ENCODE assay signal across 9 mouse cellular contexts in the genomic region with DNA sequence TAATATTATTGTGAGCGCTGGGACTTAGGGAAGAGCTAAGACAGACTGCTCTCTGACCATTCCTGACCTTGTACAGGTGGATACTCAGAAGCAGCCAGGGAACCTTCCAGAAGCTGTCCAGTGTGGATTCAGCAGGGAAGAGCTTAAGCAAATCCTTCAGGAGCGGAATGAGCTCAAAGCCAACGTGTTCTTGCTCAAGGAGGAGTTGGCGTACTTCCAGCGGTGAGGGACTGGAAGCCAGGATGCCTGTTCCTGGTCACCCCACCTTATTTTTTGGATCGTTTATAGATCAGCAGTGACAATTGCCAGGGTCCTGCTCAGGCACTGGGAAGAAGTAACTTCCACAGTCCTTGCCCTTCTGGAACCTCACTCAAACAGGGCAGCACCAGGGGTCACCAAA. TPM values are rescaled to one million over a fixed set of nuclear protein-coding genes. Genes with fewer than 3 reads are reported as not detected.
DNase-seq lines count a peak whose midpoint lies in the region; ATAC-seq and TF ChIP-seq lines count a peak whose summit lies in the region.
"Had no signal": no experiment of that assay in that cellular context is flagged by ENCODE, and none has a peak within 500 bp of the region (broad histone marks: within the 10 kb centered on the region; RNA-seq: fewer than 3 reads in every experiment).

No protein-coding gene starts in this region.

- no peak overlapping the region for H3K4me2 ChIP-seq in forebrain, embryonic 11.5 days (ENCODE audit: low read depth, low read length, severe bottlenecking)

- no peak for TF ChIP-seq CTCF in brain, embryonic 14.5 days (IDR thresholded peaks at IDR 0.05; ENCODE audit: borderline replicate concordance, extremely low read depth, insufficient read depth, insufficient read length)
- TF ChIP-seq CTCF in lung, adult 2 months (IDR thresholded peaks at IDR 0.05; ENCODE audit: insufficient read depth, low read length) = no peak

- H3K27ac ChIP-seq in forebrain, embryonic 11.5 days (ENCODE audit: low read depth, low read length) = no peak overlapping the region
- H3K27ac ChIP-seq: embryonic facial prominence, embryonic 12.5 days had no signal

- peaks cover 9% of the 10 kb centered on the region for H3K36me3 ChIP-seq in forebrain, embryonic 11.5 days (ENCODE audit: control insufficient read depth, insufficient read depth, low read length)

- peaks cover 8% of the 10 kb centered on the region for H3K4me1 ChIP-seq in lung, adult 2 months (ENCODE audit: control insufficient read depth, insufficient read depth, low read length)
- peaks cover 6% of the 10 kb centered on the region; the same call in 1 of the 2 replicates for H3K4me1 ChIP-seq in forebrain, embryonic 11.5 days (replicated peaks; ENCODE audit: control insufficient read depth, insufficient read depth, low read length)

- no peak overlapping the region for H3K9ac ChIP-seq in forebrain, embryonic 11.5 days (ENCODE audit: low read length)

- ATAC-seq in granulocyte monocyte progenitor cell, adult 5-6 weeks (replicated peaks; ENCODE audit: poor library complexity, severe bottlenecking) = no peak
- ATAC-seq in forebrain, embryonic 11.5 days (replicated peaks; ENCODE audit: low FRiP score) = no peak

- 56% methylated on average over 6 of the region's 6 CpGs for WGBS in lung, adult 2 months
- WGBS in forebrain, embryonic 11.5 days = 90% methylated on average over 6 of the region's 6 CpGs

- H3K4me3 ChIP-seq in lung, adult 2 months (replicated peaks; ENCODE audit: extremely low read depth, low read depth, low read length) = no peak overlapping the region
- H3K4me3 ChIP-seq in forebrain, embryonic 11.5 days (ENCODE audit: low read depth, low read length) = no peak overlapping the region

- peak; percentile 36 to 43 for DNase-seq in layer of hippocampus, postnatal 10 days (ENCODE audit: low spot score in 2 of 2)
- DNase-seq in layer of hippocampus, postnatal 25 days (ENCODE audit: extremely low spot score in 1 of 2, low spot score in 1 of 2) = no peak
- peak; percentile 17 for DNase-seq in brain, embryonic 14.5 days (ENCODE audit: low read depth)
- peak; percentile 68 for DNase-seq in gastrocnemius, postnatal 10 days
- peak; percentile 66 for DNase-seq in lung, adult 2 months
- no peak for DNase-seq in forebrain, embryonic 11.5 days (ENCODE audit: low spot score)
- no peak for DNase-seq in c-Kit-positive CD71-positive TER-119-positive erythroid progenitor cells, embryonic 14.5 days (ENCODE audit: low spot score)

- no peaks in the 10 kb centered on the region for H3K9me3 ChIP-seq in forebrain, embryonic 11.5 days (ENCODE audit: control insufficient read depth, low read length)
- H3K9me3 ChIP-seq: embryonic facial prominence, embryonic 12.5 days had no signal

- no peak for TF ChIP-seq POLR2A in brain, embryonic 14.5 days (IDR thresholded peaks at IDR 0.05; ENCODE audit: borderline replicate concordance, extremely low read depth, insufficient read depth, insufficient read length, poor library complexity, severe bottlenecking)
- no peak for TF ChIP-seq POLR2A in lung, adult 2 months (IDR thresholded peaks at IDR 0.05; ENCODE audit: borderline replicate concordance, extremely low read depth, low read depth, low read length)

- H3K27me3 ChIP-seq in forebrain, embryonic 11.5 days (ENCODE audit: control insufficient read depth, insufficient read depth, low read length) = no peaks in the 10 kb centered on the region
- H3K27me3 ChIP-seq: embryonic facial prominence, embryonic 12.5 days had no signal

RNA-seq across cellular contexts. Expression of a gene that starts 1.3 kb away (rescaled TPM):
- 1 to 10 TPM; 3.6 to 4.0 TPM for total RNA-seq in layer of hippocampus, postnatal 10 days (2021)
- 1 to 10 TPM; 1.7 to 3.1 TPM for total RNA-seq in layer of hippocampus, postnatal 25 days (2021)
- polyA plus RNA-seq in brain, embryonic 14.5 days (2012; rRNA removed) = 1.0 and 1.5 TPM in 2 replicates
- total RNA-seq in gastrocnemius, postnatal 10 days (2021) = 10 to 100 TPM; 25.5 to 32.6 TPM
- polyA plus RNA-seq in lung, adult 2 months (2012; rRNA removed) = 14.5 and 15.3 TPM in 2 replicates
- 0.17 TPM in 1 of 2 replicates, not detected in the other for total RNA-seq in granulocyte monocyte progenitor cell, adult 5-6 weeks (2014; fragmentation: Nextera tagmentation)
- 0.22 TPM in 1 of 2 replicates, not detected in the other for total RNA-seq in granulocyte monocyte progenitor cell, adult 5-6 weeks (2017)
- polyA plus RNA-seq in forebrain, embryonic 11.5 days (2014; fragmentation: Nextera tagmentation; extraction: Ambion mirVana) = 0.28 and 0.69 TPM in 2 replicates

RNA-seq across cellular contexts. Expression of a gene that starts 2.1 kb away (rescaled TPM):
- total RNA-seq in layer of hippocampus, postnatal 10 days (2021) = 1 to 10 TPM; 3.5 to 3.6 TPM
- 1 to 10 TPM; 1.4 to 1.6 TPM for total RNA-seq in layer of hippocampus, postnatal 25 days (2021)
- 5.3 and 5.9 TPM in 2 replicates for polyA plus RNA-seq in brain, embryonic 14.5 days (2012; rRNA removed)
- total RNA-seq in gastrocnemius, postnatal 10 days (2021) = 10 to 100 TPM in 1 of 2 experiments, 1 to 10 TPM in 1; 7.9 to 10.0 TPM
- polyA plus RNA-seq in lung, adult 2 months (2012; rRNA removed) = 50.1 and 58.6 TPM in 2 replicates
- total RNA-seq in granulocyte monocyte progenitor cell, adult 5-6 weeks (2014; fragmentation: Nextera tagmentation) = 2.0 and 3.8 TPM in 2 replicates
- total RNA-seq in granulocyte monocyte progenitor cell, adult 5-6 weeks (2017) = 2.3 and 3.4 TPM in 2 replicates
- 4.2 TPM in 2 replicates for polyA plus RNA-seq in forebrain, embryonic 11.5 days (2014; fragmentation: Nextera tagmentation; extraction: Ambion mirVana)

RNA-seq across cellular contexts. Expression of a gene that starts 20.3 kb away (rescaled TPM):
- total RNA-seq in layer of hippocampus, postnatal 10 days (2021) = 10 to 100 TPM; 38.3 to 47.5 TPM
- 10 to 100 TPM; 49.8 to 54.2 TPM for total RNA-seq in layer of hippocampus, postnatal 25 days (2021)
- 28.4 and 32.4 TPM in 2 replicates for polyA plus RNA-seq in brain, embryonic 14.5 days (2012; rRNA removed)
- 10 to 100 TPM; 24.2 to 27.3 TPM for total RNA-seq in gastrocnemius, postnatal 10 days (2021)
- polyA plus RNA-seq in lung, adult 2 months (2012; rRNA removed) = 68.2 and 78.7 TPM in 2 replicates
- total RNA-seq in granulocyte monocyte progenitor cell, adult 5-6 weeks (2014; fragmentation: Nextera tagmentation) = 12.7 and 20.1 TPM in 2 replicates
- 6.2 and 7.3 TPM in 2 replicates for total RNA-seq in granulocyte monocyte progenitor cell, adult 5-6 weeks (2017)
- 5.5 and 7.5 TPM in 2 replicates for polyA plus RNA-seq in forebrain, embryonic 11.5 days (2014; fragmentation: Nextera tagmentation; extraction: Ambion mirVana)

RNA-seq across cellular contexts. Expression of a gene that starts 24.6 kb away (rescaled TPM):
- total RNA-seq in layer of hippocampus, postnatal 10 days (2021) = 100 to 1,000 TPM; 113 to 123 TPM
- total RNA-seq in layer of hippocampus, postnatal 25 days (2021) = 100 to 1,000 TPM; 125 to 129 TPM
- 144 and 156 TPM in 2 replicates for polyA plus RNA-seq in brain, embryonic 14.5 days (2012; rRNA removed)
- total RNA-seq in gastrocnemius, postnatal 10 days (2021) = 10 to 100 TPM; 77.6 to 83.7 TPM
- 67.9 and 90.2 TPM in 2 replicates for polyA plus RNA-seq in lung, adult 2 months (2012; rRNA removed)
- 154 and 174 TPM in 2 replicates for total RNA-seq in granulocyte monocyte progenitor cell, adult 5-6 weeks (2014; fragmentation: Nextera tagmentation)
- total RNA-seq in granulocyte monocyte progenitor cell, adult 5-6 weeks (2017) = 115 and 127 TPM in 2 replicates
- 133 TPM in 2 replicates for polyA plus RNA-seq in forebrain, embryonic 11.5 days (2014; fragmentation: Nextera tagmentation; extraction: Ambion mirVana)

RNA-seq across cellular contexts. Expression of a gene that starts 49.7 kb away (rescaled TPM):
- under 1 TPM; 0.31 to 0.73 TPM for total RNA-seq in layer of hippocampus, postnatal 10 days (2021)
- under 1 TPM; 0.59 to 0.87 TPM for total RNA-seq in layer of hippocampus, postnatal 25 days (2021)
- polyA plus RNA-seq in brain, embryonic 14.5 days (2012; rRNA removed) = 1.5 and 1.6 TPM in 2 replicates
- total RNA-seq in gastrocnemius, postnatal 10 days (2021) = 10 to 100 TPM; 13.5 to 14.9 TPM
- 15.3 and 29.6 TPM in 2 replicates for polyA plus RNA-seq in lung, adult 2 months (2012; rRNA removed)
- total RNA-seq in granulocyte monocyte progenitor cell, adult 5-6 weeks (2014; fragmentation: Nextera tagmentation) = 12.1 and 30.0 TPM in 2 replicates
- 14.1 and 23.2 TPM in 2 replicates for total RNA-seq in granulocyte monocyte progenitor cell, adult 5-6 weeks (2017)
- 9.5 TPM in 2 replicates for polyA plus RNA-seq in forebrain, embryonic 11.5 days (2014; fragmentation: Nextera tagmentation; extraction: Ambion mirVana)

Comparison
In these comparisons a context has a peak if more than half of its experiments do, and no peak if none do; other contexts are left out.
1. DNase-seq: peak in layer of hippocampus, postnatal 10 days (2 of 2), brain, embryonic 14.5 days (single experiment), gastrocnemius, postnatal 10 days (single experiment) and lung, adult 2 months (single experiment); none in layer of hippocampus, postnatal 25 days (0 of 2), forebrain, embryonic 11.5 days (single experiment) and c-Kit-positive CD71-positive TER-119-positive erythroid progenitor cells, embryonic 14.5 days (single experiment).
2. RNA of a gene that starts 1.3 kb away (total RNA-seq): 25.5 to 32.6 TPM in gastrocnemius, postnatal 10 days; 3.6 to 4.0 TPM in layer of hippocampus, postnatal 10 days, 1.7 to 3.1 TPM in layer of hippocampus, postnatal 25 days and 0.17 to 0.22 TPM in granulocyte monocyte progenitor cell, adult 5-6 weeks; every median in the first group is over 4 times any median in the second.